Mouse (Mus musculus): ENCODE results near the gene Cldn14. TPM values are rescaled to one million over a fixed set of nuclear protein-coding genes. Genes with fewer than 3 reads are reported as not detected.

Gene Cldn14
- total RNA-seq, 1 experiment: 0.36 TPM

DNA sequence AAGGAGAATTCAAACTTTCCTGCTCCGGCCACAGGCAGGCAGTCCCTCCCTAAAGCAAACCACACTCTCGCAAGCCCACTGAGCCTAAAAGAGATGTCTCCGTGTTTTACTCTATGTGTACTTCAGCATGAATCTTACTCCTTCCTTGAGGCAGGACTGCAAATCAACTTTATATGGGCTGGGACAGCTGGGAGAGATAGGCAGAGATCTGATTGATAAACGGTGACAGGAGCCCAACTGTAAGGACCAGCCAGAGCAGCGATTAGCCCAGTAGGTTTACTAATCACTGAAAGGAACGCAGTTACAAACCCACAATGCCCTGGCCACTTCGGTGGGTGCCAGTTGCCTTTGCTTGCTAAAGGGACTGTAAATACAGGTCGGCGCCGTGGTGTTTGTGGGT lies 35.5 kb downstream of the Cldn14 start:
- no peak for DNase-seq (ENCODE audit: low read depth, low spot score)

DNA sequence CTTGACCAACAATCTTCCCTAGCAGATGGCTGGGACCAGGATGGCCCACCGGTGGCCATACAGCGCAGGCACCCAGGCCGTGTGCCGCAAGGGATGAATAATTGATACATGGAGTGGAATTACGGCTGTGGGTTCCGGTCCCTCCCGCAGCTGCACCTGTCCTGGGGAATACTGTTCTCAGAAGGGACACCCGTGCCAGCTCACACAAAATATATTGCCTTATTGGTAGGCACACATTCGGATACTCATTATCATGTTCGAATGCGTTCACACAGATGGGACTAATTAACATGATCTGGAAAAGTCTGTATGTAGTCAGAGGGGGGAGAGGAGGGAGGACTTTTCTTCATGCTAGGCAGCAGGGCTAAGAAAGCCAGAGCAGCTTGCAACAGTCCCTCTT lies 37.6 kb downstream of the Cldn14 start:
- in situ Hi-C loops (cut with MboI; ENCODE audit: low sequenced_read_pairs in 2 of 2, unreplicated experiment in 2 of 2): no loop called here
- no peak overlapping the region for H3K9ac ChIP-seq (ENCODE audit: insufficient read depth, low read depth, low read length, poor library complexity, severe bottlenecking)
- no peak for TF ChIP-seq CHD2 (IDR thresholded peaks at IDR 0.05; ENCODE audit: low read depth, low read length)
- peaks cover 0 to 5% of the 10 kb centered on the region in 2 experiments; a peak in 1 of 4 replicates for H3K4me1 ChIP-seq (ENCODE audit: control insufficient read depth in 2 of 2, insufficient read depth in 2 of 2, low read length in 2 of 2, poor library complexity in 1 of 2)
- H3K36me3 ChIP-seq (ENCODE audit: control insufficient read depth, insufficient read depth, low read length, poor library complexity, severe bottlenecking): no peaks in the 10 kb centered on the region
- no peak for DNase-seq (ENCODE audit: low read depth, low spot score)
- no peak overlapping the region for H3K4me3 ChIP-seq (ENCODE audit: insufficient read depth in 1 of 2, low read depth in 1 of 2, low read length in 2 of 2, poor library complexity in 1 of 2, severe bottlenecking in 1 of 2)
- H3K9me3 ChIP-seq (ENCODE audit: control insufficient read depth, insufficient read depth, low read depth, low read length): no peaks in the 10 kb centered on the region
- H3K27ac ChIP-seq (ENCODE audit: insufficient read depth, low read depth, low read length, poor library complexity, severe bottlenecking): no peak overlapping the region

More for the DNA sequence above, 35.5 kb downstream of the Cldn14 start:
- peaks cover 0 to 1% of the 10 kb centered on the region in 2 experiments; a peak in 3 of 4 replicates for H3K4me1 ChIP-seq (ENCODE audit: control insufficient read depth in 2 of 2, insufficient read depth in 2 of 2, low read length in 2 of 2, poor library complexity in 1 of 2)
- in situ Hi-C loops (cut with MboI; ENCODE audit: low sequenced_read_pairs in 2 of 2, unreplicated experiment in 2 of 2): no loop called here
- H3K27ac ChIP-seq (ENCODE audit: insufficient read depth, low read depth, low read length, poor library complexity, severe bottlenecking): no peak overlapping the region
- no peak for TF ChIP-seq ZC3H11A (IDR thresholded peaks at IDR 0.05; ENCODE audit: borderline replicate concordance, low read depth, low read length)
- no peak for TF ChIP-seq ZNF384 (IDR thresholded peaks at IDR 0.05; ENCODE audit: low read depth, low read length)
- H3K36me3 ChIP-seq (ENCODE audit: control insufficient read depth, insufficient read depth, low read length, poor library complexity, severe bottlenecking): no peaks in the 10 kb centered on the region
- H3K4me3 ChIP-seq (ENCODE audit: insufficient read depth in 1 of 2, low read depth in 1 of 2, low read length in 2 of 2, poor library complexity in 1 of 2, severe bottlenecking in 1 of 2): peak overlapping the region; percentile 53 to 67
- H3K9me3 ChIP-seq (ENCODE audit: control insufficient read depth, insufficient read depth, low read depth, low read length): no peaks in the 10 kb centered on the region
- H3K9ac ChIP-seq (ENCODE audit: insufficient read depth, low read depth, low read length, poor library complexity, severe bottlenecking): peak overlapping the region; percentile 29

DNA sequence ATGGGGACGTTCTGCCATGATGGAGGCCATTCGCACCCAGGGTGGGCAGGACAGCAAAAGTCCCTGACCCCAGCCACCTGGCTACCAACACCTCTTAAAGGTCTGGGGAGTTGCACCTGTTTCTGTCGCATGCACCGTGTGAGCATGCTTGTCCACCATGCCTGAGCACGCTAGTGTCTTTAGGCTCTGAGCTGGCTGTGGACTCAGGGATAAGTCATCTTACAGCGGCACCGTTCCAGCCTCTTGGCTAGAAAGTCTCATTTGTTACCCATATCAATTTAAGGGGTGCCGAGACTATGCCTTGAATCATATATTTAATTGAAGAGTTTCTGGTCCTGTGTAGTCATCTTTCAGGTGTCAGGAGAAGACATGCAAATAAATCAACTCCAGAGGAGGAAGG lies 40.7 kb downstream of the Cldn14 start:
- DNase-seq (ENCODE audit: low read depth, low spot score): no peak
- in situ Hi-C loops (cut with MboI; ENCODE audit: low sequenced_read_pairs in 2 of 2, unreplicated experiment in 2 of 2): no loop called here
- Histone ChIP-seq H3K9me3 (ENCODE audit: control insufficient read depth, insufficient read depth, low read depth, low read length) (no peaks in the 10 kb centered on the region), H3K27ac (ENCODE audit: insufficient read depth, low read depth, low read length, poor library complexity, severe bottlenecking) (no peak overlapping the region), H3K4me3 (ENCODE audit: insufficient read depth in 1 of 2, low read depth in 1 of 2, low read length in 2 of 2, poor library complexity in 1 of 2, severe bottlenecking in 1 of 2) (no peak overlapping the region), H3K9ac (ENCODE audit: insufficient read depth, low read depth, low read length, poor library complexity, severe bottlenecking) (no peak overlapping the region), H3K4me1 (ENCODE audit: control insufficient read depth in 2 of 2, insufficient read depth in 2 of 2, low read length in 2 of 2, poor library complexity in 1 of 2) (peaks cover 0 to 5% of the 10 kb centered on the region in 2 experiments; a peak in 1 of 4 replicates), H3K36me3 (ENCODE audit: control insufficient read depth, insufficient read depth, low read length, poor library complexity, severe bottlenecking) (no peaks in the 10 kb centered on the region)
- TF ChIP-seq CHD2 (IDR thresholded peaks at IDR 0.05; ENCODE audit: low read depth, low read length) (no peak), MAFK (IDR thresholded peaks at IDR 0.05; ENCODE audit: insufficient read depth, low read depth, low read length) (no peak), ZC3H11A (IDR thresholded peaks at IDR 0.05; ENCODE audit: borderline replicate concordance, low read depth, low read length) (no peak), ZNF384 (IDR thresholded peaks at IDR 0.05; ENCODE audit: low read depth, low read length) (no peak), HCFC1 (IDR thresholded peaks at IDR 0.05; ENCODE audit: borderline replicate concordance, insufficient read depth, low read length) (no peak)

DNA sequence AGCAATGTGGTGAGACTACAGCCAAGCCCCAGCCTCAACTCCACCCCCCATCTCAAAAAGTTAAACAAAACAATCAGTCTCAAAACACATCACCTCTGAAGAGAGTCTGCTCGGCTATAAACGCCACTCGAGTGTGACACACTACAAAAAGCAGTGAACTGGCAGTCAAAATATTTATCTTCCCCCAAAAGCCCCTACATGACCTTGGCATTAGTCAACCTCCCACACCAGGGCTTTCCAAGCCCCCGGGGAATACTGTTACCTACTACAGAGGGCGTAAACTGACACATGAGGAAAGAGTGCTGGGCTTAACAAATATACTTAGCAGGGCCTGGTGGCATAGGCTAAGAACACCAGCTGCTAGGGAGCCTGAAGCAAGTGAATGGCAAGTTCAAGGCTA lies 46.4 kb downstream of the Cldn14 start:
- in situ Hi-C loops (cut with MboI; ENCODE audit: low sequenced_read_pairs in 2 of 2, unreplicated experiment in 2 of 2): no loop called here
- Histone ChIP-seq H3K27ac (ENCODE audit: insufficient read depth, low read depth, low read length, poor library complexity, severe bottlenecking) (no peak overlapping the region), H3K4me3 (ENCODE audit: insufficient read depth in 1 of 2, low read depth in 1 of 2, low read length in 2 of 2, poor library complexity in 1 of 2, severe bottlenecking in 1 of 2) (no peak overlapping the region), H3K36me3 (ENCODE audit: control insufficient read depth, insufficient read depth, low read length, poor library complexity, severe bottlenecking) (no peaks in the 10 kb centered on the region), H3K4me1 (ENCODE audit: control insufficient read depth in 2 of 2, insufficient read depth in 2 of 2, low read length in 2 of 2, poor library complexity in 1 of 2) (peaks cover 7 to 9% of the 10 kb centered on the region in 2 experiments; a peak in 3 of 4 replicates), H3K9ac (ENCODE audit: insufficient read depth, low read depth, low read length, poor library complexity, severe bottlenecking) (no peak overlapping the region), H3K9me3 (ENCODE audit: control insufficient read depth, insufficient read depth, low read depth, low read length) (no peaks in the 10 kb centered on the region)
- DNase-seq (ENCODE audit: low read depth, low spot score): no peak
- TF ChIP-seq MAFK (IDR thresholded peaks at IDR 0.05; ENCODE audit: insufficient read depth, low read depth, low read length) (no peak), HCFC1 (IDR thresholded peaks at IDR 0.05; ENCODE audit: borderline replicate concordance, insufficient read depth, low read length) (no peak), ZNF384 (IDR thresholded peaks at IDR 0.05; ENCODE audit: low read depth, low read length) (no peak), CHD2 (IDR thresholded peaks at IDR 0.05; ENCODE audit: low read depth, low read length) (no peak), ZC3H11A (IDR thresholded peaks at IDR 0.05; ENCODE audit: borderline replicate concordance, low read depth, low read length) (no peak)

DNA sequence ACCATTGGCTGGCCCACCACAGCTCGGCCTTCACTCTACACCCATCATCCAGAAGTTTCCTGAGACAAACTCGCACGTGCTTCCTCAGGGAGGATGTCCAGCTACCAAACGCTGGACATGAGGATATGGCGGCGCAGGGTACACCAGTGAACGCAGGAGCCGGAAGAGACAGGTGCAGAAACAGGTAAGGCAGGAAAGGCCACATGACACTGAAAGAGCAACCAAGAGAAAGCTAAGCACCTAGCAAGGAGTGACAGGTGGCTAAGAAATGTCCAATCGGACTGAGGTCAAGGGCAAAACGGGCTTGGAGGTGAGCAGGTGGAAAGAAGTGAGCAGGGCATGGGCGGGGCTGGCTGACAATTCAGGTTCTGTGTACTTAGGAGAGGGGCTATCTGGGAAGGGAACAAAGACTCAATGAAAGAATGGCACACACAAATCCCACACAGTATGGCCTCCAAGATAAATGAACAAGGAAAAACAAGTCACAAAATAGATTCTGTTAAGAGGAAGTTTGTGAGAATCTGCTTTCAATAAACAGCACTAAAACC lies 47.5 kb downstream of the Cldn14 start:
- in situ Hi-C loops (cut with MboI; ENCODE audit: low sequenced_read_pairs in 2 of 2, unreplicated experiment in 2 of 2): no loop called here
- TF ChIP-seq ZNF384 (IDR thresholded peaks at IDR 0.05; ENCODE audit: low read depth, low read length) (no peak), CHD2 (IDR thresholded peaks at IDR 0.05; ENCODE audit: low read depth, low read length) (no peak), MAFK (IDR thresholded peaks at IDR 0.05; ENCODE audit: insufficient read depth, low read depth, low read length) (no peak), HCFC1 (IDR thresholded peaks at IDR 0.05; ENCODE audit: borderline replicate concordance, insufficient read depth, low read length) (no peak), ZC3H11A (IDR thresholded peaks at IDR 0.05; ENCODE audit: borderline replicate concordance, low read depth, low read length) (no peak)
- H3K4me1 ChIP-seq (ENCODE audit: control insufficient read depth in 2 of 2, insufficient read depth in 2 of 2, low read length in 2 of 2, poor library complexity in 1 of 2): peaks cover 4 to 7% of the 10 kb centered on the region in 2 experiments; a peak in 3 of 4 replicates
- DNase-seq (ENCODE audit: low read depth, low spot score): no peak
- H3K4me3 ChIP-seq (ENCODE audit: insufficient read depth in 1 of 2, low read depth in 1 of 2, low read length in 2 of 2, poor library complexity in 1 of 2, severe bottlenecking in 1 of 2): no peak overlapping the region
- H3K9ac ChIP-seq (ENCODE audit: insufficient read depth, low read depth, low read length, poor library complexity, severe bottlenecking): no peak overlapping the region
- no peak overlapping the region for H3K27ac ChIP-seq (ENCODE audit: insufficient read depth, low read depth, low read length, poor library complexity, severe bottlenecking)
- H3K36me3 ChIP-seq (ENCODE audit: control insufficient read depth, insufficient read depth, low read length, poor library complexity, severe bottlenecking): no peaks in the 10 kb centered on the region
- no peaks in the 10 kb centered on the region for H3K9me3 ChIP-seq (ENCODE audit: control insufficient read depth, insufficient read depth, low read depth, low read length)

Measured in ES-E14 (cell line).